Mouse (Mus musculus): Measurements from ENCODE around the gene Socs4. TPM values are rescaled to one million over a fixed set of nuclear protein-coding genes. Genes with fewer than 3 reads are reported as not detected.
A peak's percentile ranks its signal among the peaks of the same experiment; 100 is the strongest.

The Socs4 gene
- polyA plus RNA-seq (2012; rRNA removed), result 3.1 and 3.6 TPM in 2 replicates

DNA sequence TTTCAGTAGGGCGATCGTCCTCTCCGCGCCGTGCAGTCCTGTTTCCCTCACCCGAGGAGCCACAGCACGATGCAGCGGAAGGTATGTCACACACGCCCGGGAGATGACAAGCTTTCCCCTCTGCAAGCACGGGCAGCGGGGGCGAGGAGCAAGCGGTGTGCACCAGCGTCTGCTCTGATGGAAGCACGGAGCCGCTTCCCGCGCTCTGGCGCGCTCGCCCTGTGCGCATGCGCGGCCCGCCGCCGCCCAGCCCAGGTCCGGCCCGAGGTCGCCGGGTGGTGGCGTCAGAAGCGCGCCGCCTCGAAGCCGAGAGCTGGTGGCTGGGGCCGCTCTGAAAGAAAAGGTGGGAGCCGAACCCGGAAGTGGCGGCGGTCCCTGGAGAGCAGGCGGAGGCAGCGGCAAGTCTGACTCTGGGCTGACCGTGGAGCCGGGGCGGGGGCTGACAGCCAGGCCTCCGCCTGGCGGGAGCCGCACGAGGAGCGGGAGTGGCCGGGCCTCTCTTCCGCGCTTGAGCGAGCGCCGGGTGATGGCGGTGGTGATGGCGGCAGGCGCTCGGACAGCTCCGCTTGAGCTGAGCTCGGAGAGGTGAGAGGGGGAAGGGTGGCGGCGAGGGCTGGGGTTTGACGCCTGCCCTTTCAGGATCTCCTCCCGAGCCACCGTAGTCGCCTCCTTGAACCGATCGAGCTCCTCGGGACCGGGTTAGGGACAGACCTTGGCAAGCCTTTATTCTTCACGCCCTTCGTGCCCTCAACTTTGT is at the start of gene Socs4, which contains the start of gene Wdhd1:
Socs4 (plus strand) TSS at position 295 of the 757 bp plus-strand sequence.
Wdhd1 (minus strand) TSS at position 221 of the 757 bp plus-strand sequence.
- DNase-seq (ENCODE audit: low read depth), result peak; percentile 40

GRCm38 (mm10) chr14:47229796-47230376 is 46.8 kb upstream of the Socs4 start:
- no peak for DNase-seq (ENCODE audit: low read depth)

DNA sequence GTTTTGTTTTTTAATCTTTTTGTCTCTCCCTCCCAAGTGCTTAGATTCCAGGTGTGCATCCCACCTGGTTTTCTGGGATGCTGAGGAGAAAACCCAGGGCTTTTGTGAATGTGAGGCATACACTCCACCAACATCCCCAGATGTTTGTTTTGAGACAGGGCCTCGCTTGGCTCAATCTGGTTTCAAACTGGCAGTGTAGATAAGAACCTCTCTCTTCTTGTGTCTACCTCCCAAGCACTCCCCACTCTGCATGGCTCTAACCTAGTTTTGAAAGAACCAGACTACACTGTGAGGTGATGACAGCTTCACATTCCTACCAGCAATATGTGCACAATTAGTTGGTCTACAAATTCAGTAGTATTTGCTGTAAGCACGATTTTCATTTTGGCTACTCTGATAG is 43.1 kb upstream of the Socs4 start:
- no peak for DNase-seq (ENCODE audit: low read depth)

DNA sequence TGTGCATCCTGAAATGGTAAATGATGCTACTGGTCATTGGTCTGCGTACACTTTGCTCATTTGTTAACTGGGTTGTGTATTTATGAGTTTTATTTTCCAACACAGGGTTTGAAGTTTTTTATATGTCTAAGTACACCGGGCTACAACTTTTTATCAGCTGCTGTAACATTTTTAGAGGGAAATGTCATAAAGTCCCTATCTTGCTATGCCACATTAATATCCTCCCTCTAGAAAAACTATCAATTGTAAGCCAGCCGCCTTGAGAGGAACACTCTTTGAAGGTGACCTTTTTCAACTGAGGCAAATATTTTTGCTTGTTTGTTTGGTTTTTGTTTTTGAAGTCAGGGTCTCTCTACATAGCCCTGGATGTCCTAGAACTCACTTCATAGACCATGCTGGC is 42.7 kb upstream of the Socs4 start:
- no peak for DNase-seq (ENCODE audit: low read depth)

DNA sequence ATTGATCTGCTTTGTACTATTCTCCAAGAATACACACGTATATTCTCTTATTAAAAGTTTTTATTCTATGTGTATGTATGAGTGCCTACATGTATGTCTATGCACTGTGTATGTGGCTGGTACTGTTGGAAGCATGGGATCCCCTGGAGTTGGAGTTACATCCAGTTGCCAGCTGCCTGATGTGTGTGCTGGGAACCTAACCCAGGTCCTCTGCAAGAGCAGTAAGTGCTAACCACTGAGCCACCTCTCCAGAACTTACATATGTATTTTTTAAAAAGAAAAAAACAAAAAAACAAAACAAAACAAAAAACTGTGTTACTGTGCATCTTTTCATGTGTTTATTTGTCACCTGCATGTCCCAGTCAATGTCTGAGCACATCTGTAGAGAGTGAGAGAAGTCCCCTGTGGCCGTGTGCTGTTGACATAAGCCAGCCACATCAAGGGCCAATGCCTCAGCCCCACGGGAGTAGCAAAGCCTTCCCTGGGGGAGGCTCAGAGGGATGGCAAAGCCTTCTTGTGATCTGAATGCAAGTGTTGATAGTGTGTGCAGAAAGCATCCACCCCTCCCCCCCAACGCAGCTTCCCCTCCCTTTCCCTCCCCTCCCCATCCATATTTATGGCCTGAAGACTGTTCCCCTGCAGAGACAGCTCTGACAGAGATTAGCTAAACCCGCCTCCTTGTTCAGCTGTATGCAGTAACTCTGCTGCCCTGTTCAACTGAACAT is 42.0 kb upstream of the Socs4 start:
- DNase-seq (ENCODE audit: low read depth), result no peak

GRCm38 (mm10) chr14:47236491-47236890 is 40.2 kb upstream of the Socs4 start:
- no peak for DNase-seq (ENCODE audit: low read depth)

DNA sequence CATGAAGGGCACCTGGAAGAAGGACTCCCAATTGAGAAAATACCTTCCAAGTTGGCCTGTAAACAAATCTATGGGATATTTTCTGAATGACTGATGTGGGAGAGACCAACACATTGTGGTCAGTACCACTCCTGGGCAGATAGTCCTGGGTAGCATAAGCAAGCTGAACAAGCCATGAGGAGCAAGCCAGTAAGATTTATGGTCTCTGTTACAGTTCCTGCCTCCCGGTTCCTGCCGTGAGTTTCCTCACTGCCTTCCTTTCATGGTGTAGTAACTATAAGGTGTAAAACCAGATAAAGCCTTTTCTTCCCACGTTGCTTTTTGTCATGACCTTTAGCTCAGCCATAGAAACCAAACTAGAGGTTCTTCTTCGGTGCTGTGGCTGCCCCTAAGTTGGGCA is 39.4 kb upstream of the Socs4 start:
- DNase-seq (ENCODE audit: low read depth), result no peak

GRCm38 (mm10) chr14:47240600-47240999 is 36.1 kb upstream of the Socs4 start:
- no peak for DNase-seq (ENCODE audit: low read depth)

DNA sequence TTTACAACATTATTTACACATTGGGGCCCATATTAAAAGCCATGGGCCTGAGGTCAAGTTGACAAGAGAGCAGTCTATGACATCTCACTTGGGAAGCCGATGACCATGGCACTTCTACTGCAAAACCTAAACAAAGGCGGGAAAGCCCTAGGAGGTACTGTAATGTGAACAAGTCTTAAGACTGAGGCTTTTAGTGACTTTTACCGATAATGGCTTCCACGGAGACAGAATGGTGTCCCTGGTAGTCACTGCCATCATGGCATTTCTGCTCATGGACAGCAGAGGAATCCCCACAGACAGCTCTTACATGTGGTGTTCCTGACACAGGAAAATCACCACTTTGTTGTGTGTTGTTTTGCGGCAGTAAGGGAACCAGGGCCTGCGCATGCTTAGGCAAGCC is 35.7 kb upstream of the Socs4 start:
- no peak for DNase-seq (ENCODE audit: low read depth)

DNA sequence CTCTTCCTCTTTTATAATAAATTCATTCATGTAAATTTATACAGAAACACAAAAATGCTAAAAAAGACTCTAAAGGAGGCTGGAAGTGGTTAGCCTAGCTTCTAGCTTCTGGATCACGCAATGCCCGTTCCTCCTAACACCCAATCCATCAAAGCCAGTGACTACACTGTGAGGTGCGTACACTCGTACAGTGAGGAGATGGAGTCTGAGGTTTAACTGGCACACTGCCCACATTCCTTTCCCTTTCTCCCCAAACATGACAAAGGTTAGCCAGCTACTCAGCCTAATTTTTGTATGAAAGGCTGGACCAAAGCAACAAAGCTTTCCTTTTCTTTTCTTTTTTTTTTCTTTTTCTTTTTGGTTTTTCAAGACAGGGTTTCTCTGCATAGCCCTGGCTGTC is 34.0 kb upstream of the Socs4 start:
- DNase-seq (ENCODE audit: low read depth), result no peak

GRCm38 (mm10) chr14:47249839-47250238 is 26.9 kb upstream of the Socs4 start:
- DNase-seq (ENCODE audit: low read depth), result no peak

DNA sequence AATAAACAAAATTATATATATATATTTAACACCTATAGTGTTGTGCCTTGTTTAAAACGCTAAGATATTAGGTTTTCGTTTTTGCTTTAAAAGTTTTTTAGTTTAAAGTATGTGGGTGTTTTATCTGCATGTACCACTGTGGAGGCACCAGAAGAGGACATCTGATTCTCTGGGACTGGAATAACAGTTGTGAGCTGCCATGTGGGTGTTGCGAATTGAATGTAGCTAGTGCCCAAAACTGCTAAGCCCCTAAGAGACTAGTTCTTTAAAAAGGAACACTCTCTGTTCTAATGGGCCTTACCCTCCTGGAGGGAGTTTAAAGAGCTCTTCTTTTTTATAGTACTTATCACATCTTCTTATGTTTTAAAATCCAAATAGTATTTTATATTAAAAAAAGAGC is 11.9 kb upstream of the Socs4 start:
- no peak for DNase-seq (ENCODE audit: low read depth)

- no peak for DNase-seq (ENCODE audit: low read depth)
Observed at GRCm38 (mm10) chr14:47265829-47266228, 10.9 kb upstream of the Socs4 start.

GRCm38 (mm10) chr14:47269056-47269455 is 7.7 kb upstream of the Socs4 start:
- DNase-seq (ENCODE audit: low read depth), result no peak

GRCm38 (mm10) chr14:47269706-47270105 is 7.0 kb upstream of the Socs4 start:
- no peak for DNase-seq (ENCODE audit: low read depth)

GRCm38 (mm10) chr14:47273751-47274150 is 3.0 kb upstream of the Socs4 start:
- DNase-seq (ENCODE audit: low read depth), result no peak

DNA sequence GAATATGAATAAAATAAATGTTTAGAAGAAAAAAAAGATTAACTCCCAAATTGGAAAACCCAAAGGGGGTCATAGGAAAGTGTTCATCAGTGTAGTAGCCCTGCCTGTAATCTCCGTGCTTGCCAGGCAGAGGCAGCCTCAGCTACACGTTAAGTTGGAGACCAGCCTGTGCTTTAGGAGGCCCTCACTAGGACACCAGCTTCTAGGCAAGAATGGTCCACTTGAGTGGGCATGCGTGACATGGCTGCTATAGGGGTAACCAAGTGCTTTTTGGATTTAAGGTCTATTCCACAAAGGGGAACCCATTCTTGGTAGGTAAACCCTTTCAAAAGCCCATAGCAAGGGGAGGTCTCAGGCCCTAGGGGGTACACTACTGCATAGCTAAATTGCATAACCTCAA is 1.3 kb upstream of the Socs4 start:
- no peak for DNase-seq (ENCODE audit: low read depth)

GRCm38 (mm10) chr14:47276036-47276603 is 611 bp upstream of the Socs4 start:
- DNase-seq (ENCODE audit: low read depth), result no peak

DNA sequence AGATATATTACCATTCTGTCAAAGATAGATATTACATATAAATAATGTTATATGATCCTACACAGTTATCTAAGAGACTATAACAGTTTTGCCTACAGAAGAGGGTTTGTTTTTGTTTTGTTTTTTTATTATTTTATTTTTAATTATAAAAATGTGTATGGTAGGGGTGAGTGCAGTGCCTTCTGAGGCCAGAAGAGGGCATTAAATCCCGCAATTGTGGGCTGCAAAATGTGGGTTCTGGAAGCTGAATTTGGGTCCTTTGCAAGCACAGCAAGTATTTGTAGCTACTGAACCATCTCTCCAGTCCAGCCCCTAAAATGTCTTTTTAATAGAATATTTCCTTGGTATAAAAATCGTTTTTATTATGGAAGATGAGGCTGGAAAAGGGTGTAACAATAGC is 2.3 kb downstream of the Socs4 start:
- DNase-seq (ENCODE audit: low read depth), result no peak

- no peak for DNase-seq (ENCODE audit: low read depth)
Observed at GRCm38 (mm10) chr14:47281535-47281934, 4.8 kb downstream of the Socs4 start.

GRCm38 (mm10) chr14:47283568-47283967 is 6.8 kb downstream of the Socs4 start:
- DNase-seq (ENCODE audit: low read depth), result no peak

- no peak for DNase-seq (ENCODE audit: low read depth)
Observed at GRCm38 (mm10) chr14:47285271-47285670, 8.5 kb downstream of the Socs4 start.

- no peak for DNase-seq (ENCODE audit: low read depth)
Observed at GRCm38 (mm10) chr14:47286215-47286614, 9.5 kb downstream of the Socs4 start.
